Mouse (Mus musculus): ENCODE measurements around the gene Maml2.

The Maml2 gene

DNA sequence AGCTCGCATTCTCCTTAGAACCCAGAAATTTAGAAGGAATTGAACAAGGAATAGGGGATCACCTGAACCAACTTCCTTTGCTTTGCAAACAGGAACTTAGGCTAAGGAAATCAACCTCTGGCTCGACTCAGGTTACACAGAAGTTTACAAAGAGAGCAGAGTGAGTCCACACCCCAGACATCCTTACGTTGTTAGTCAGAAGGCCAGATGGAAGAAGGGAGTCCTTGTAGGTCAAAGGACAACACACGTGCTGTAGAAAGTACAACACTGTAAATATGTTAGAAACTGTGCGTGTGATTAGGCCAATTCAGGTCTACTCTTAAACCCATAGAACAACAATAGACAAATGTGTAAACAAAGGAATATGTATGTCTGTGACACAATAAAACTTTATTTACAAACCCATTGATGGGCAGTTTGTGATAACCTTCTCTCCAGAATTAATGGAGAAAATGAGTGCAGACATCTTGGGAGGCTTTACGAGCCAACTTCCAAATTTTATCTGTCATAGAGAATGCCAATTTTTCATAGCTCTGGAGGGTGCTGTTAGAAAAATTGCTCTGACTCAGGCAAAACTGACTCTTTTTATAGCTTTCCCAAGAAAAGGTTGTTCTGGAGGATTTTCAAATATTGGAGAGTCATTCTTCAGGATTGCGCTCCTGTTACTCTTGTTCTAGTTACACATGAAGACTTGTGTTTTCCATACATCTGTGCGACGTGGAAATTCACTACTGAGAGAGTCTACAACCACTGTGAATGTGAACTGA is 194.3 kb downstream of the Maml2 start:
- CTCF ChIA-PET = interaction anchor here (0.6 kb wide), 1 partner anchor 11 kb away, joined by 3 read pairs; no protein-coding TSS in a partner anchor

GRCm38 (mm10) chr9:13492807-13493206 is 195.1 kb downstream of the Maml2 start:
- CTCF ChIA-PET = no interaction called here

DNA sequence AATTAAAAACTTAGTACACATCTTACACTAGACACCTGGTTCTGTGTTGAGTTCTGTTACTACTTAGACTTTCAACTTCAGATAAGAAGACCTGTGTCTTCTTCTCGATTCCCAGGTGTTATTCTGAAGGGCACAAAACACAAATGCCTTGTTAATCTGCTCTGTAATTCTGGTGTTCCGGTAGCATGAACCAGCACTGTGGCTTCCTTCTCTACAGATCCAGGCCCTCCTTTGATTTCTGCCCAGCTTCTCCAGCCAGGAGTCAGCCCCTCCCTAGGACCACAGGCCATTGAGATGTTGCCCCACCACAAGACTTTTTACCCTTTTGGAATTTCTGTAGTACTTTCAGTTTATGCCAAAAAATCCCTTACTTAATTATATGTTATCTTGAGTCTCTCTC is 196.0 kb downstream of the Maml2 start:
- CTCF ChIA-PET = no interaction called here

GRCm38 (mm10) chr9:13495530-13495929 is 197.8 kb downstream of the Maml2 start:
- CTCF ChIA-PET = no interaction called here

DNA sequence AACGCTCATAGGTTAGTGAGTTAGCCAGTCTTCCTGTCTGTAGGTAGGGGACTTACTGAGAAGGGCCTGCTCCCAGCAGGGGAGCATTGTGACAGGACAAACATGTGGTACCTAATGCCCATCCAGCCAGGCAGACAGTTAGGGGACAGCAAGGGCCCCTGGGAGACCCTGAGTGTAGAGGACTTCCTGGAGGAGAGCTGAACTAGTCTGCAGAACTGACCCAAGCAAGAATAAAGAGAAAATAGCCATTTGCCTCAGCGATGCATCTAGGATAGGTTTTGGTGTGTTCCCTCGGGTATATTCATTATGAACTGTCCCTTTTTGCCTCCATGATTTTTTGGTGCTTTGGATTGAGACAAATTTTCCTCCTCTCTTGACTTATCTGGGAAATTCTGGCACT is 199.3 kb downstream of the Maml2 start:
- CTCF ChIA-PET = no interaction called here

GRCm38 (mm10) chr9:13497690-13498333 is 200.1 kb downstream of the Maml2 start:
- CTCF ChIA-PET = interaction anchor here (0.7 kb wide), 1 partner anchor 162 kb away, joined by 3 read pairs; no protein-coding TSS in a partner anchor

GRCm38 (mm10) chr9:13500045-13500444 is 202.3 kb downstream of the Maml2 start:
- CTCF ChIA-PET = no interaction called here

GRCm38 (mm10) chr9:13505024-13505423 is 207.3 kb downstream of the Maml2 start:
- CTCF ChIA-PET = no interaction called here

- CTCF ChIA-PET = no interaction called here
Measured at GRCm38 (mm10) chr9:13506956-13507821, 209.4 kb downstream of the Maml2 start.

DNA sequence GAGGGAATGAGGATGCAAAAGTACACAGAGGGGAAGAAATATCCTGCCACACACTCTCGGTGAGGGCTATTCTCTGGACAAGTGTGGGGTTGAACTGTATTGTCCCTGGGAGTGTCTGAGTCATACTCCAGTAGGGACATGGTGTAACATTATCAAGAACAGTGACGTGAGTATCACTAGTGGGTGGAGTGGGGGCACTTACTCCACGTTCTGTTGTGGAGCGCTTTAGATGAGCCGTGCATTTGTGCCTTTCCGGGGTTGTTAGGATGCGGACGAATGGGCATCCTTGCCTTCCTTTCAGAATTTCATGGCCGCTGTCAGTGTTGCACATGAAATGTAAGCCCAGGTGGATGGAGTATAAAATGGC is 210.0 kb downstream of the Maml2 start:
- CTCF ChIA-PET = no interaction called here

- CTCF ChIA-PET = no interaction called here
Measured at GRCm38 (mm10) chr9:13509751-13510150, 212.0 kb downstream of the Maml2 start.

- CTCF ChIA-PET = no interaction called here
Measured at GRCm38 (mm10) chr9:13510621-13511369, 213.0 kb downstream of the Maml2 start.

- CTCF ChIA-PET = no interaction called here
Measured at GRCm38 (mm10) chr9:13513135-13513534, 215.4 kb downstream of the Maml2 start.

DNA sequence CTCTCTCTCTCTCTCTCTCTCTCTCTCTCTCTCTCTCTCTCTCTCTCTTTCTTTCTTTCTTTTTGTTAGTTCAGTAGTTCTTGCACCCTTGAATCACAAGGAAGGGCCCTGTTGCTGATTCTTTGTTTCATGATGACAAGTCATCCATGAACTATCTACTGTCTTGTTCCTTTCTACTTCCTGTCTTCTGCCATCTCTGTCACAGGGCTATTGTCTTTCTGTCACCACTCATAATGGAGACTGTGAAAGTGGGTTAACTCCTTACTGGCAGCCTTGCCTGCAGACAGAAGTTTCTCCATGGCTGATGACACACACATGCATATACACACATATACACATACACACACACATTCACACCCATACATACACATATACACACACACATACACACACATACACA is 216.7 kb downstream of the Maml2 start:
- CTCF ChIA-PET = no interaction called here

DNA sequence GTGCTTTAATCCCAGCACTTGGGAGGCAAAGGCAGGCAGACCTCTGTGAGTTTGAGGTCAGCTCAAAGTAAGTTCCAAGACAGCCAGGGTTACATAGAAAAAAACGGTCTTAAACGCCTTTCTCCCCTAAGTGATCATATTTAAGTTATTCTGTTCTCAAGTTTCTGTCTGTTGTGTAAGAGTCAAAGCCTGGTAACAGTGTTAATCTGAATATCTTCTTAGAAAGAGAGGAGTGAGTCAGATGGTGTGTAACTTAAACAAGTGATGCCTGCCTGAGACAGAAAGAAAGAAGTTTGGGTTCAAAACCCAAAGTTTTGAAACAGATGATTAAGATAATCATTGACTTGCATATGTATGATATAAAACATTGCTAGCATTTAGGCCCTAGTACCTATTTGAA is 218.2 kb downstream of the Maml2 start:
- CTCF ChIA-PET = no interaction called here

- CTCF ChIA-PET = no interaction called here
Measured at GRCm38 (mm10) chr9:13518031-13518430, 220.3 kb downstream of the Maml2 start.

DNA sequence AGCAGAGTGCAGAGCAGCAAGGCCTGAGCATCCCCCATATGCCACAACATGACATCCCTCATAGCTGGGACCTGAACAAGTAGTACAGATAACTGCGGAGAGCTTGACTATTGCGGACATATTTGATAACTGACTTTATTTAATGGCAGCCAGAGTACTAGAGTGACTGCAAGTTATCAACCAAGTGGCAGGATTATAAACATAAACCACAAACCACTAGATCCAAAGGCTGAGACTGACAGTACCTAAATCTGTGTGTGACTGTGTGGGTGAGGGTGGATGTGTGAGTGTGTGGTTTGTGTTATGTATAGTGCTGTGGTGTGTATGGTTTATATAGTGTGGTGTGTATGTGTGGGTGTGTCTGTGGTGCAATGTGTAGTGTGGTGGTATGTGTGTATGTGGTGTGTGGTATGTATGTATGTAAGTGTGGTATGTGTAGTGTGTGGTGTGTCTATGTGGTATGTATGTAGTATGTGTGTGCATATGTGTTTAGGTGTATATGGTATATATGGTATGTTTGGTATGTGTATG is 220.7 kb downstream of the Maml2 start:
- CTCF ChIA-PET = no interaction called here

GRCm38 (mm10) chr9:13522061-13522820 is 224.5 kb downstream of the Maml2 start:
- CTCF ChIA-PET = no interaction called here

DNA sequence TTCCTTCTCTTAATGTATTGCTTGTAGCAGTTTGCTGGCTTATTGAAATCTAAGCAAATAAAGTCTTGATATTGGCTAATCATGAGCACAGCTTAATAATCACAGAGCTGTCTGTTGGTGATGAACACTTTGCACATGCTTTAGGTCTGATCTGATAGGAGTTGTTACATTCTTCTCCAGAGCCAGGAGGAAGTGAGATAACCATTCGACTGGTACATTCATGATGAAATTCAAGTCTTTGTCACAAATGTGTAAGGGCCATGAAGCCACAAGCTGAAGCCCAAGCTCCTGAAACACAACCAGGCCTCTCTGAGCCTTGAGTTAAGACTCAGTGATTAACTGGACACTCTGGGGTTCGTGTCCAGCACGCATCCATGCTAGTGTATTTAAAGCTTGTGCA is 225.3 kb downstream of the Maml2 start:
- CTCF ChIA-PET = no interaction called here

DNA sequence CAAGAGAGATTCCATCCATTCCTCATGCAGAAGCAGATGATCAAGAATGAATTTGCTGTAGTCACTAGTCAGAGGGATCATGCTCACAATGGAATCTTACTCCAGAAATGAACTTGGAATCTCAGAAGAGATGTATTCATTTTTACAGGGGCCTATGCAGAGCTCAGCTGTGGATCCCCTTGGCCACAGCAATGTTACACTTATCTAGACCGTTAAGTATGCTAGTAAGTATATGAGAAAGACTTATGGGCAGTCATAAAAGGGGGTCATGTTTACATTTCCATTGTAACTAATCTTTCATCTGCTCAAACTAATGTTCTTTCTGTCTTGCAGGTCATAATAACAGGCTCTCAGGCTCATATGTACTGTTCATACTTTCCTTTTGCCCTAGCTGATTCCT is 227.3 kb downstream of the Maml2 start:
- CTCF ChIA-PET = interaction anchor here (0.9 to 1.3 kb wide), 2 partner anchors 227 to 273 kb away, joined by 3 read pairs; partner anchors contain the start of gene Maml2

Measured in spleen, embryonic (tissue).